Mouse (Mus musculus): Measurements from ENCODE around the gene Klhdc3.

Gene Klhdc3

GRCm38 (mm10) chr17:46701489-46701888 lies 20.8 kb upstream of the Klhdc3 start:
- no peak for DNase-seq

DNA sequence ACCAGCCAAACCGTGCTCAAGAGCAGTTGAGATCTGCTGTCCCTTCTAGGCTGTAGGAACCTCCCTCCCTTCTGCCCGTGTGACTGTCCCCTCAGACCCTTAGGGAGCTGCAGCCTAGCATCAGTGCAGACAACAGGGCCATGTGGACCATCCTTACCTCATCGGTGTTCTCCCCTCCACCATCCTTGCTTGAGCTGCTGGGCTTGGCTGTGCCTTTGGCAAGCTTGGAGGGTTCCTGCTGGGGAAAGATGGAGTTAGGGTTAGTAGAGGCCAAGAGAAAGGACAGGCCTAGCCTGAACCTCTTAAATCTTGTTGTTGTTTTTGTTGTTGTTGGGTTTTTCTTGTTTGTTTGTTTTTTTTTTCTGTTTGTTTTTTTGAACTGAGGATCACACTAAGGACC lies 19.2 kb upstream of the Klhdc3 start:
- no peak for DNase-seq

GRCm38 (mm10) chr17:46699245-46699644 lies 18.5 kb upstream of the Klhdc3 start:
- DNase-seq = no peak

DNA sequence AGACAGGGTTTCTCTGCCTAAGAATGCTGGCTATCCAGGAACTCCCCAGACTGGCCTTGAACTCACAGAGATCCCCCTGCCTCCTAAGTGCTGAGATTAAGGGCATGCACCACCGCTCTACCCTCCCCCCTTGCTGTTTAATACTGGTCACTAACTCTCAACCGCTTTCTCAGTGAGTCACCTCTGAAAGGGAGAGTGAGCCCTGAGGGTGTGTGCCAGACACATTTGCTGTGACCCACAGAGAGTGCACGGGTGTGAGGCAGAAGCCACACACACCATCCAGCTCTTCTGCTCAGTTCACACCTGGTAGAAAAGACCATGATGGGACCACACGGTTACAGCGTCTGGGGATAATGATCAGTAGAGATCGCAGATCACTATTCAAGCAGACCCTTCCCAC lies 17.8 kb upstream of the Klhdc3 start:
- DNase-seq = no peak

DNA sequence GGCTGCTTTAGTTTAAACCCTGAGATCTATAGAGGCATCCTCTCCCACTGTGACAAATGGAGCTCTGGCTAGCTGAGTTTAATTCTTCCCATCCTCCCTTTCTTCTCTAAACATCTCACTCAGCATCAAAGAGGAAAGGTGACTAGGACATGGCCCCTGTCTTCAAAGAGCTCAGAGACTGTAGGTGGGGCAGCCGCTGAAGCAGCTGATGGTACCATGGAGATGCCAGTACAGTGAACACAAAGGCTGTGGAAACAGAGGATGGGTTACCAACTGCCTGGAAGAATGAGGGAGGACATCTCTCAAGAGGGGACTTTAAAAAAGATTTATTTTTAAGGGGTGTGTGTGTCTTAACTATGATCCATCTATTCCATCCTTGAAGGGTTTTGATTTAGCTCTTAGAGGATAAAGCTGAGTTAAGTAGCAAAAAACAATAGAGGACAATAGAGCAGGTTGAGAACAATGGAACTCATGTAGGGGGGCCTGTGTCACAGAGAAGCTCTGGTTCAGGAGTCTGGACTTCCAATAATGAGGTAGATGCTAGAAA lies 13.9 kb upstream of the Klhdc3 start:
- no peak for DNase-seq

- DNase-seq = no peak
Observed at GRCm38 (mm10) chr17:46691390-46691789, 10.7 kb upstream of the Klhdc3 start.

GRCm38 (mm10) chr17:46690665-46691064 lies 10.0 kb upstream of the Klhdc3 start:
- DNase-seq = no peak

- no peak for DNase-seq
Observed at GRCm38 (mm10) chr17:46685913-46686312, 5.2 kb upstream of the Klhdc3 start.

GRCm38 (mm10) chr17:46682654-46683389 lies 2.1 kb upstream of the Klhdc3 start:
- no peak for DNase-seq

GRCm38 (mm10) chr17:46681466-46682118 lies 878 bp upstream of the Klhdc3 start:
- DNase-seq = no peak

- DNase-seq = peak; percentile 60 to 73
Observed at GRCm38 (mm10) chr17:46679843-46680759, 613 bp downstream of the Klhdc3 start.

- no peak for DNase-seq
Observed at GRCm38 (mm10) chr17:46678911-46679310, 1.8 kb downstream of the Klhdc3 start.

GRCm38 (mm10) chr17:46678416-46678815 lies 2.3 kb downstream of the Klhdc3 start, which contains the start of gene Mea1:
Gene Mea1, plus strand, starts transcription at chr17:46678793.
- peak; percentile 30 to 76 for DNase-seq

DNA sequence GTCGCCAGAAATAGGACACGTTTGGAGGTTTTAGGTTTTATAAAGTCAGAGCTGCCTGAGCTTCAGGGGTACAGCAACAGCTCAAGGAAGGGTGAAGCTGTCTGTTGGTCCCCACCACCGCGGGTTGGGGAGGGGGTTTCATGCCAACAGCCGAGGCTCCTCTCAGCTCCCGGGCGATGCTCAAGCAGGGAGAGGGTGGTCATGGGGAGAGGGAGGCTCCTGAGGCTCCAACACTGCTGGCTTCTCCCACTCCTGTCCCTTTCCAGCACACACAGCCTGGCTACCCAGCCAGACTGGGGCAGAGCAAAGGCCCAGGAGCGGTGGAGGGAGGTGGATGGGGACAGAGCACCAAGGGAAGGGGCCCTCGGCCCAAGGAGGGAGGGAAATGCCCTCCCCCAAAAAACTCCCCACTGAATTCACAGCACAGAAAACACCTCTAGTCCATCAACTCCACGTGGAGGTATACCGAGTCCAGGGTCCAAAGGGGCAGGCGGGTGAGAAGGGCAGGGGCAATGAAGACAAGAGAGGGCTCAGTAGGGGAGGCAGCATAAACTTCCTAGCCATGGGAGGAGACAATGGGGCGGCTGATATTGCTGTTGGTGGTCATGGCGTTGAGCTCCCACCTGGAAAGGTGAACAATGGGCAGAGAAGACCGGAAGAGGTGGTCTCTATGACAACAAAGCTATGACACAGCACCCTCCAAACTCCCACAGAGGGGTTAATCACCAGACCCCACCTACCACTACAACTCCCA lies 6.0 kb downstream of the Klhdc3 start:
- DNase-seq = peak in 1 of 2 experiments; percentile 61

GRCm38 (mm10) chr17:46673850-46674529 lies 6.7 kb downstream of the Klhdc3 start, which contains the start of gene Rrp36:
Gene Rrp36, minus strand, starts transcription at chr17:46674352.
- DNase-seq = peak; percentile 93 to 97

- no peak for DNase-seq
Observed at GRCm38 (mm10) chr17:46669911-46670310, 10.8 kb downstream of the Klhdc3 start.

DNA sequence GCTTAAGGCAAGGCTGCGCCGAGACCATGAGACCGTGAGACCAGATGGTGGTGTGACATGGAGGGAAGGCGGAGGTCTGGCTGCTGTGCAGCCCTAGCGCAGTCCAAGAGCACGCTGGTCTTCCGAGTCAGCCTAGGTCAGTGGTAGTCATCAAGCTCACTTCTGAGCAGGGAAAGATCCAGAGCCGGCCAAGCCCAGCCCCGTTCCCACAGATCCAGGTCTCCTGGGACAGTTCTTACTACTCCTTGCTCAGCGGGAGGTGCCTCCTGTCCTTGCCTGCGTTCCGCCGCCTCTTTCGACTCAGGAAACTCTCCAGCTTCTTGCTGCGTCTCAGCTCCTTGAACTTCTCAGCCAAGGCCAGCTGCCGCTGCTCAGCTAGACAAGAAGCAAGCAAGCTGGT lies 13.0 kb downstream of the Klhdc3 start:
- peak in 1 of 2 experiments; percentile 58 for DNase-seq

- DNase-seq = peak; percentile 43 to 65
Observed at GRCm38 (mm10) chr17:46662730-46663129, 18.0 kb downstream of the Klhdc3 start.

DNA sequence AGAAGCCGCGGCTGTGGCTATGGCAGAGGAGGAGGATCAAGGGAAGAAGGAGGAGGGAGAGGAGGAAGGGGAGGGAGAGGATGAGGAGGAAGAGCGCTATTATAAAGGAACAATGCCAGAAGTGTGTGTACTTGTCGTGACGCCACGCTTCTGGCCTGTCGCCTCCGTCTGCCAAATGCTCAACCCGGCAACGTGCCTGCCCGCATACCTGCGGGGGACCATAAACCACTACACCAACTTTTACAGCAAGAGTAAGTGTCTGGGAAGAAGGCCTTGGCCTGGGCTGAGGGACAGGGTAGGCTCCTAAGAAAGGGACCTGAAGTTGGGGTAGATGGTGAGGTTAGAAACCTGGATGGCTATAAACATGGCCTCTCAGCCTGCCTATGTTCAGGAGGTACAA lies 18.7 kb downstream of the Klhdc3 start:
- DNase-seq = no peak

GRCm38 (mm10) chr17:46661351-46661750 lies 19.4 kb downstream of the Klhdc3 start:
- DNase-seq = no peak

GRCm38 (mm10) chr17:46656054-46656453 lies 24.7 kb downstream of the Klhdc3 start:
- no peak for DNase-seq
